Mouse (Mus musculus) heart, postnatal 36 days (tissue): ENCODE measurements around the gene Cuta. TPM values are rescaled to one million over a fixed set of nuclear protein-coding genes. Genes with fewer than 3 reads are reported as not detected.
"Not testable (repeated sequence)": the region's sequence is repeated elsewhere in the genome, so short reads cannot be mapped to it uniquely, and the experiment has no call there.

Source experiments
- DNase-seq, 2 experiments: peaks; one replicate each; pipeline ENCODE4 v3.0.0; 2021 to 2022
- intact Hi-C: fragments of 180-260 bp; cut with DNase I; formaldehyde crosslinking; loops from one replicate; pipeline ENCODE4 v1.15.1; 2025
- total RNA-seq, 2 experiments: library from RNA; stranded (reverse); gene quantifications; 2 replicates each; pipeline ENCODE4 v1.2.3; 2021

Cuta gene
- total RNA-seq, 2 experiments from 2014 or later: 86.2 to 90.3 TPM

GRCm38 (mm10) chr17:26937883-26938695 is 1.3 kb downstream of the Cuta start:
- intact Hi-C loops: no loop called here
- no peak for DNase-seq

GRCm38 (mm10) chr17:26936921-26937695 is 2.3 kb downstream of the Cuta start:
- no peak for DNase-seq
- intact Hi-C loops: no loop called here

- intact Hi-C loops: no loop called here
Measured at GRCm38 (mm10) chr17:26936453-26936852, 2.9 kb downstream of the Cuta start.

GRCm38 (mm10) chr17:26935027-26935426 is 4.3 kb downstream of the Cuta start:
- intact Hi-C loops: no loop called here
- DNase-seq: no peak

More at GRCm38 (mm10) chr17:26936453-26936852, 2.9 kb downstream of the Cuta start:
- no peak for DNase-seq

GRCm38 (mm10) chr17:26933885-26934827 is 5.2 kb downstream of the Cuta start:
- intact Hi-C loops: loop anchor here (5.0 kb wide), 1 partner anchor 93 kb away; the partner anchor contains the start of gene Bak1
- DNase-seq: no peak

- no peak for DNase-seq
- intact Hi-C loops: loop anchor here (5.0 kb wide), 1 partner anchor 94 kb away; the partner anchor contains the start of gene Bak1
Measured at GRCm38 (mm10) chr17:26933419-26933818, 6.0 kb downstream of the Cuta start.

- intact Hi-C loops: loop anchor here (5.0 kb wide), 1 partner anchor 94 kb away; the partner anchor contains the start of gene Bak1
- DNase-seq: peak; percentile 99
Measured at GRCm38 (mm10) chr17:26932839-26933398, 6.5 kb downstream of the Cuta start, which contains the start of gene Phf1. Phf1 (plus strand) TSS chr17:26933052.

- DNase-seq: peak in 1 of 2 experiments; percentile 54
- intact Hi-C loops: loop anchor here (5.0 kb wide), 1 partner anchor 96 kb away; the partner anchor contains the start of gene Bak1
Measured at GRCm38 (mm10) chr17:26931795-26932194, 7.6 kb downstream of the Cuta start.

- DNase-seq, intact Hi-C loops: not testable (repeated sequence)
Measured at GRCm38 (mm10) chr17:26925414-26925813, 14.0 kb downstream of the Cuta start.

GRCm38 (mm10) chr17:26922368-26922767 is 17.0 kb downstream of the Cuta start:
- intact Hi-C loops: not testable (repeated sequence)

GRCm38 (mm10) chr17:26919516-26919915 is 19.9 kb downstream of the Cuta start:
- not testable (repeated sequence) for DNase-seq
- intact Hi-C loops: loop anchor here (5.0 to 10.0 kb wide), 2 partner anchors 55 to 108 kb away; partner anchors contain the start of genes Bak1 and Zbtb9

More at GRCm38 (mm10) chr17:26922368-26922767, 17.0 kb downstream of the Cuta start:
- DNase-seq: not testable (repeated sequence)

- intact Hi-C loops: loop anchor here (5.0 to 10.0 kb wide), 2 partner anchors 56 to 109 kb away; partner anchors contain the start of genes Bak1 and Zbtb9
- no peak for DNase-seq
Measured at GRCm38 (mm10) chr17:26918343-26918742, 21.0 kb downstream of the Cuta start.

GRCm38 (mm10) chr17:26917560-26917959 is 21.8 kb downstream of the Cuta start:
- intact Hi-C loops: loop anchor here (2.0 to 10.0 kb wide), 3 partner anchors 29 to 110 kb away; partner anchors contain the start of genes Bak1 and Zbtb9

GRCm38 (mm10) chr17:26916711-26917482 is 22.5 kb downstream of the Cuta start, which contains the start of gene Kifc5b:
Kifc5b (plus strand) TSS chr17:26917091.
- intact Hi-C loops: loop anchor here (2.0 to 10.0 kb wide), 3 partner anchors 30 to 110 kb away; partner anchors contain the start of genes Bak1 and Zbtb9
- DNase-seq: peak; percentile 99 to 100

More at GRCm38 (mm10) chr17:26917560-26917959, 21.8 kb downstream of the Cuta start:
- not testable (repeated sequence) for DNase-seq

- DNase-seq: no peak
- intact Hi-C loops: loop anchor here (5.0 to 10.0 kb wide), 2 partner anchors 60 to 112 kb away; partner anchors contain the start of genes Bak1 and Zbtb9
Measured at GRCm38 (mm10) chr17:26915248-26915647, 24.1 kb downstream of the Cuta start.

- intact Hi-C loops, DNase-seq: not testable (repeated sequence)
Measured at GRCm38 (mm10) chr17:26907506-26907905, 31.9 kb downstream of the Cuta start.

GRCm38 (mm10) chr17:26904320-26904719 is 35.0 kb downstream of the Cuta start:
- peak in 1 of 2 experiments; percentile 16 for DNase-seq
- intact Hi-C loops: no loop called here

GRCm38 (mm10) chr17:26900916-26901315 is 38.5 kb downstream of the Cuta start:
- intact Hi-C loops: no loop called here
- no peak for DNase-seq
